Mouse (Mus musculus) lung, postnatal 0 days (tissue): ENCODE results near the gene Smox. TPM values are rescaled to one million over a fixed set of nuclear protein-coding genes. Genes with fewer than 3 reads are reported as not detected.
"Not testable (repeated sequence)": the region's sequence is repeated elsewhere in the genome, so short reads cannot be mapped to it uniquely, and the experiment has no call there.

Source experiments
- ATAC-seq: fragments of 200-750 bp; cut with Nextera tagmentation; 2 replicates; pipeline ENCODE4 v1.8.0; 2017; ENCODE audit warnings: moderate library complexity
- DNase-seq: peaks from one replicate; pipeline ENCODE4 v3.0.0-alpha.2; 2016; ENCODE audit warnings: low spot score
- H3K27ac ChIP-seq: fragments of 300-500 bp; sonication (generic); 2 replicates; pipeline ENCODE4 v1.5.1; 2014; ENCODE audit warnings: antibody characterized with exemption, mild to moderate bottlenecking, low read length, mixed read lengths
- H3K27me3 ChIP-seq: fragments of 300-500 bp; sonication (generic); replicated peaks from 2 replicates; pipeline ENCODE4 v1.6.1; 2014; ENCODE audit warnings: low read length, mixed read lengths; ENCODE audit not compliant: insufficient read depth
- H3K36me3 ChIP-seq: fragments of 300-500 bp; sonication (generic); 2 replicates; pipeline ENCODE4 v1.6.1; 2014; ENCODE audit warnings: low read length, mixed read lengths; ENCODE audit not compliant: insufficient read depth
- H3K4me1 ChIP-seq: fragments of 300-500 bp; sonication (generic); 2 replicates; pipeline ENCODE4 v1.6.1; 2014; ENCODE audit warnings: antibody characterized with exemption, low read depth, low read length, mixed read lengths; ENCODE audit not compliant: insufficient read depth
- H3K4me2 ChIP-seq: fragments of 300-500 bp; sonication (generic); replicated peaks from 2 replicates; pipeline ENCODE4 v1.6.1; 2014; ENCODE audit warnings: low read depth, mild to moderate bottlenecking, low read length, moderate library complexity, mixed read lengths
- H3K4me3 ChIP-seq: fragments of 300-500 bp; sonication (generic); 2 replicates; pipeline ENCODE4 v1.5.1; 2014; ENCODE audit warnings: low read depth, low read length
- H3K9ac ChIP-seq: fragments of 300-500 bp; sonication (generic); replicated peaks from 2 replicates; pipeline ENCODE4 v1.6.1; 2014; ENCODE audit warnings: low read depth, mild to moderate bottlenecking
- H3K9me3 ChIP-seq: fragments of 300-500 bp; sonication (generic); 2 replicates; pipeline ENCODE4 v1.6.1; 2016; ENCODE audit warnings: low read length, mixed read lengths
- CTCF ChIP-seq: IDR thresholded peaks from 2 replicates; pipeline ENCODE4 v1.5.1; 2016; ENCODE audit warnings: antibody characterized with exemption, mild to moderate bottlenecking
- EP300 ChIP-seq: IDR thresholded peaks from 2 replicates; pipeline ENCODE4 v1.6.1; 2016; ENCODE audit warnings: antibody characterized with exemption, mild to moderate bottlenecking, control low read depth
- WGBS: fragments of 180-500 bp; shearing (Covaris S2); extraction: QIAGEN DNeasy Blood & Tissue Kit; methylation state at CpG from one replicate; pipeline ENCODE4 v1.1.7; 2014; 5-methylcytosine and 5-hydroxymethylcytosine counted together
- polyA plus RNA-seq: library from polyadenylated mRNA; unstranded; fragments of >200 nt; fragmentation: Nextera tagmentation; extraction: Ambion mirVana; gene quantifications from 2 replicates; pipeline ENCODE4 v1.2.1, GENCODE M21; 2015

Smox gene
- polyA plus RNA-seq, 1 experiment from 2014 or later = 31.0 TPM

GRCm38 (mm10) chr2:131466732-131467131, 24.6 kb upstream of the Smox start:
- H3K9me3 ChIP-seq = no peaks in the 10 kb centered on the region
- no peak for ATAC-seq
- no peak overlapping the region for H3K4me3 ChIP-seq

GRCm38 (mm10) chr2:131469916-131470315, 21.4 kb upstream of the Smox start:
- 25% methylated on average over 1 of the region's 1 CpGs for WGBS
- Histone ChIP-seq H3K9me3 (no peaks in the 10 kb centered on the region), H3K4me2 (no peak overlapping the region), H3K9ac (no peak overlapping the region), H3K4me3 (no peak overlapping the region), H3K36me3 (no peaks in the 10 kb centered on the region), H3K27ac (no peak overlapping the region), H3K4me1 (no peaks in the 10 kb centered on the region), H3K27me3 (no peaks in the 10 kb centered on the region)
- DNase-seq = peak; percentile 65
- peak; percentile 41; the same call in 1 of the 2 replicates for ATAC-seq
- no peak for TF ChIP-seq EP300
- TF ChIP-seq CTCF = no peak

More at GRCm38 (mm10) chr2:131466732-131467131, 24.6 kb upstream of the Smox start:
- Histone ChIP-seq H3K27me3 (no peaks in the 10 kb centered on the region), H3K4me2 (no peak overlapping the region), H3K9ac (no peak overlapping the region), H3K36me3 (no peaks in the 10 kb centered on the region), H3K4me1 (no peaks in the 10 kb centered on the region), H3K27ac (no peak overlapping the region)
- no peak for DNase-seq
- TF ChIP-seq CTCF = no peak
- no peak for TF ChIP-seq EP300
- WGBS = 52% methylated on average over 2 of the region's 2 CpGs

GRCm38 (mm10) chr2:131473749-131474148, 17.5 kb upstream of the Smox start:
- Histone ChIP-seq H3K4me3 (no peak overlapping the region), H3K4me1 (no peaks in the 10 kb centered on the region), H3K27ac (no peak overlapping the region), H3K36me3 (no peaks in the 10 kb centered on the region), H3K9me3 (no peaks in the 10 kb centered on the region), H3K9ac (no peak overlapping the region), H3K4me2 (no peak overlapping the region), H3K27me3 (no peaks in the 10 kb centered on the region)
- DNase-seq = no peak
- ATAC-seq = no peak
- WGBS = 83% methylated on average over 6 of the region's 6 CpGs
- TF ChIP-seq CTCF (no peak), EP300 (no peak)

GRCm38 (mm10) chr2:131477105-131477504, 14.2 kb upstream of the Smox start:
- DNase-seq, H3K9ac ChIP-seq, H3K9me3 ChIP-seq, H3K27me3 ChIP-seq, H3K36me3 ChIP-seq, ATAC-seq, H3K4me3 ChIP-seq, H3K27ac ChIP-seq, H3K4me1 ChIP-seq, H3K4me2 ChIP-seq: not testable (repeated sequence)
- 91% methylated on average over 5 of the region's 5 CpGs for WGBS

GRCm38 (mm10) chr2:131477917-131478316, 13.4 kb upstream of the Smox start:
- no peak overlapping the region for H3K9ac ChIP-seq
- H3K27ac ChIP-seq = no peak overlapping the region
- no peak overlapping the region for H3K4me2 ChIP-seq
- no peaks in the 10 kb centered on the region for H3K27me3 ChIP-seq
- ATAC-seq (no peak), DNase-seq (no peak)
- no peaks in the 10 kb centered on the region for H3K36me3 ChIP-seq
- H3K4me1 ChIP-seq = no peaks in the 10 kb centered on the region
- H3K4me3 ChIP-seq = no peak overlapping the region
- no peaks in the 10 kb centered on the region for H3K9me3 ChIP-seq
- 83% methylated on average over 6 of the region's 6 CpGs for WGBS
- TF ChIP-seq EP300 (no peak), CTCF (no peak)

GRCm38 (mm10) chr2:131478349-131478748, 12.9 kb upstream of the Smox start:
- Histone ChIP-seq H3K4me1 (no peaks in the 10 kb centered on the region), H3K4me2 (no peak overlapping the region), H3K9me3 (no peaks in the 10 kb centered on the region), H3K4me3 (no peak overlapping the region), H3K27me3 (no peaks in the 10 kb centered on the region), H3K36me3 (no peaks in the 10 kb centered on the region), H3K9ac (no peak overlapping the region), H3K27ac (no peak overlapping the region)
- WGBS = 68% methylated on average over 8 of the region's 8 CpGs
- ATAC-seq = no peak
- TF ChIP-seq CTCF = no peak
- no peak for TF ChIP-seq EP300
- peak; percentile 17 for DNase-seq

GRCm38 (mm10) chr2:131478916-131479315, 12.4 kb upstream of the Smox start:
- no peak overlapping the region for H3K4me2 ChIP-seq
- DNase-seq = no peak
- H3K9me3 ChIP-seq = no peaks in the 10 kb centered on the region
- H3K36me3 ChIP-seq = no peaks in the 10 kb centered on the region
- no peak overlapping the region for H3K4me3 ChIP-seq
- WGBS = 86% methylated on average over 4 of the region's 4 CpGs
- no peak overlapping the region for H3K9ac ChIP-seq
- H3K4me1 ChIP-seq = no peaks in the 10 kb centered on the region
- no peak for ATAC-seq
- H3K27ac ChIP-seq = no peak overlapping the region
- no peak for TF ChIP-seq CTCF
- no peak for TF ChIP-seq EP300
- no peaks in the 10 kb centered on the region for H3K27me3 ChIP-seq
